Mouse (Mus musculus) thymus, adult 2 months (tissue): ENCODE measurements at regions not wholly inside any gene's neighbourhood (a gene's known extent, or its start where the extent isn't known, plus 50 kb on each side); places are given as distances from the start of the nearest gene placed in this dataset.

Experiments
- CTCF ChIP-seq: fragments of 200-500 bp; IDR thresholded peaks from 2 replicates; pipeline ENCODE4 v1.5.1; 2012; ENCODE audit warnings: mild to moderate bottlenecking, control low read depth, low read length, moderate library complexity, borderline replicate concordance; ENCODE audit not compliant: control insufficient read depth, poor library complexity, insufficient read depth; ENCODE audit errors: extremely low read depth
- POLR2A ChIP-seq: fragments of 200-500 bp; IDR thresholded peaks from 2 replicates; pipeline ENCODE4 v1.6.1; 2012; ENCODE audit warnings: mild to moderate bottlenecking, low read length, control low read depth, moderate library complexity; ENCODE audit not compliant: control insufficient read depth, poor library complexity, insufficient read depth; ENCODE audit errors: extremely low read depth

DNA sequence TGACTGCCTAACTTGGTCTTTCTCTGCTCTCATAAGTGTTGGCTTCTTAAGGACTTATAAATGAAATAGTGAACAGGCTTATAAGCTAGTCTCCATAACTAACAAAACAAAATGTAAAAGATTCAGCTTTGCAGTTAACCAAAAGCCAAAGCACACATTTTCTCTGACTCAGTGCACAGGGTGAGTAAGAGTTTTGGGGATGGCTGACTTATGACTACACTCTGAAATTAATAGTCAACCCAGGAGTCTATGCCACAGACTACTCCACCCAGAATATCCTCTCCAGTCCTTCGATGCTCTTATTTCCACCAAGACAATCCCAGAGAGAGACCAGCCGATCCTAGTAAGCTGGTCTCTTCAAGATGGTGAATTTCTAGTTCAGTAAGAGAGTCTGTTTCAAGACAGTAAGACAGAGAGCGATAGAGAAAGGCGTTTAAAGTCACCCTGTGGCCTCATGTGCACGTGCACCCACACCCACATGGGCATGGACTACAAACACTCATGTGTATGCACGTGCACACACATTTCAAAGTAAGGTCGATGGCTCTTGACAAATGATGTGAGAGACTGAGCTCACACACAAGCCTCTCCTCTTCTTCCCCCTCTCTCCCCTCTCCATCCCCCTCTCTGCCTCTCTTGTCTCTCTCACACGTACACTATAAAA, 351.2 kb upstream of the Pmfbp1 start:
- TF ChIP-seq POLR2A (no peak), CTCF (no peak)
